Mouse (Mus musculus) cerebellum, adult 2 months (tissue): ENCODE results near the gene Zbtb21. TPM values are rescaled to one million over a fixed set of nuclear protein-coding genes. Genes with fewer than 3 reads are reported as not detected.
"Not testable (repeated sequence)": the region's sequence is repeated elsewhere in the genome, so short reads cannot be mapped to it uniquely, and the experiment has no call there.

Experiments
- DNase-seq, 2 experiments: peaks; one replicate each; pipeline ENCODE4 v3.0.0; 2021
- H3K27ac ChIP-seq: fragments of 200-500 bp; 2 replicates; pipeline ENCODE4 v1.5.1; 2012; ENCODE audit warnings: low read length, control low read depth, inconsistent platforms; ENCODE audit not compliant: insufficient read depth
- H3K27me3 ChIP-seq: fragments of 200-500 bp; 2 replicates; pipeline ENCODE4 v1.6.1; 2012; ENCODE audit warnings: inconsistent platforms, mild to moderate bottlenecking, low read length, moderate library complexity; ENCODE audit not compliant: control insufficient read depth, insufficient read depth
- H3K4me1 ChIP-seq: fragments of 200-500 bp; 2 replicates; pipeline ENCODE4 v1.6.1; 2011; ENCODE audit warnings: low read length; ENCODE audit not compliant: control insufficient read depth, insufficient read depth
- H3K4me3 ChIP-seq: fragments of 200-500 bp; replicated peaks from 2 replicates; pipeline ENCODE3; 2011; ENCODE audit warnings: mild to moderate bottlenecking, low read depth, low read length, control low read depth; ENCODE audit not compliant: insufficient read depth
- CTCF ChIP-seq: fragments of 200-500 bp; IDR thresholded peaks from 2 replicates; pipeline ENCODE4 v1.5.1; 2011; ENCODE audit warnings: low read depth, mild to moderate bottlenecking, control low read depth, low read length, moderate library complexity, borderline replicate concordance; ENCODE audit not compliant: insufficient read depth
- POLR2A ChIP-seq: fragments of 200-500 bp; IDR thresholded peaks from 2 replicates; pipeline ENCODE4 v1.6.1; 2011; ENCODE audit warnings: low read length, control low read depth, borderline replicate concordance; ENCODE audit not compliant: insufficient read depth
- WGBS: fragments of 180-500 bp; shearing (Covaris S2); methylation state at CpG from one replicate; pipeline ENCODE4 v1.1.7; 2018; 5-methylcytosine and 5-hydroxymethylcytosine counted together
- polyA plus RNA-seq: library from polyadenylated mRNA; depleted of rRNA; stranded (reverse); fragments of >200 nt; gene quantifications from 2 replicates; pipeline ENCODE4 v1.2.3, GENCODE M21; 2012

Zbtb21 gene
- polyA plus RNA-seq, 1 experiment = 18.0 TPM

GRCm38 (mm10) chr16:97956011-97956410 lies 6.4 kb downstream of the Zbtb21 start:
- Histone ChIP-seq H3K27ac (no peak overlapping the region), H3K27me3 (no peaks in the 10 kb centered on the region), H3K4me1 (no peaks in the 10 kb centered on the region; the same call in 1 of the 2 replicates), H3K4me3 (no peak overlapping the region)
- no peak for DNase-seq
- TF ChIP-seq CTCF (no peak), POLR2A (no peak)
- 89% methylated on average over 2 of the region's 2 CpGs for WGBS

- Histone ChIP-seq H3K27me3 (no peaks in the 10 kb centered on the region), H3K27ac (no peak overlapping the region), H3K4me1 (no peaks in the 10 kb centered on the region; the same call in 1 of the 2 replicates), H3K4me3 (no peak overlapping the region)
- no peak for TF ChIP-seq CTCF
- no peak for TF ChIP-seq POLR2A
- no peak for DNase-seq
- 84% methylated on average over 2 of the region's 2 CpGs for WGBS
Measured at GRCm38 (mm10) chr16:97953300-97953699, 9.1 kb downstream of the Zbtb21 start.

- no peak for DNase-seq
- Histone ChIP-seq H3K4me1 (no peaks in the 10 kb centered on the region; the same call in 1 of the 2 replicates), H3K27ac (no peak overlapping the region), H3K4me3 (no peak overlapping the region), H3K27me3 (no peaks in the 10 kb centered on the region)
- 76% methylated on average over 9 of the region's 9 CpGs for WGBS
- TF ChIP-seq CTCF (no peak), POLR2A (no peak)
Measured at GRCm38 (mm10) chr16:97952801-97953200, 9.6 kb downstream of the Zbtb21 start.

- Histone ChIP-seq H3K4me1 (no peaks in the 10 kb centered on the region; the same call in 1 of the 2 replicates), H3K4me3 (no peak overlapping the region), H3K27ac (no peak overlapping the region), H3K27me3 (no peaks in the 10 kb centered on the region)
- 90% methylated on average over 4 of the region's 4 CpGs for WGBS
- DNase-seq = no peak
- TF ChIP-seq POLR2A (no peak), CTCF (no peak)
Measured at GRCm38 (mm10) chr16:97952371-97952770, 10.1 kb downstream of the Zbtb21 start.

GRCm38 (mm10) chr16:97950061-97950460 lies 12.4 kb downstream of the Zbtb21 start:
- DNase-seq = no peak
- Histone ChIP-seq H3K27ac (no peak overlapping the region), H3K4me1 (no peaks in the 10 kb centered on the region; the same call in 1 of the 2 replicates), H3K4me3 (no peak overlapping the region), H3K27me3 (no peaks in the 10 kb centered on the region)
- 92% methylated on average over 8 of the region's 8 CpGs for WGBS
- TF ChIP-seq CTCF = no peak
- no peak for TF ChIP-seq POLR2A

GRCm38 (mm10) chr16:97948836-97949235 lies 13.6 kb downstream of the Zbtb21 start:
- no peaks in the 10 kb centered on the region for H3K27me3 ChIP-seq
- WGBS = 86% methylated on average over 4 of the region's 4 CpGs
- no peak overlapping the region for H3K4me3 ChIP-seq
- TF ChIP-seq CTCF (no peak), POLR2A (no peak)
- no peak for DNase-seq
- no peak overlapping the region for H3K27ac ChIP-seq
- no peaks in the 10 kb centered on the region; the same call in 1 of the 2 replicates for H3K4me1 ChIP-seq

GRCm38 (mm10) chr16:97946993-97947392 lies 15.4 kb downstream of the Zbtb21 start:
- DNase-seq, H3K4me3 ChIP-seq, H3K27me3 ChIP-seq, H3K4me1 ChIP-seq, H3K27ac ChIP-seq: not testable (repeated sequence)
- WGBS = 75% methylated on average over 2 of the region's 2 CpGs

- Histone ChIP-seq H3K4me3 (no peak overlapping the region), H3K4me1 (no peaks in the 10 kb centered on the region)
- TF ChIP-seq POLR2A (no peak), CTCF (no peak)
Measured at GRCm38 (mm10) chr16:97941844-97942243, 20.6 kb downstream of the Zbtb21 start.

More at GRCm38 (mm10) chr16:97941844-97942243, 20.6 kb downstream of the Zbtb21 start:
- Histone ChIP-seq H3K27ac (no peak overlapping the region), H3K27me3 (no peaks in the 10 kb centered on the region)
- no peak for DNase-seq
